Mouse (Mus musculus): ENCODE measurements around the gene Fbll1.
A peak's percentile ranks its signal among the peaks of the same experiment; 100 is the strongest.

GRCm38 (mm10) chr11:35834022-35834760 lies 35.5 kb upstream of the Fbll1 start, which contains the start of gene Rars:
- peak; percentile 42 for TF ChIP-seq CTCF (IDR thresholded peaks at IDR 0.05; ENCODE audit: low read depth, low read length)
- TF ChIP-seq POLR2A (IDR thresholded peaks at IDR 0.05; ENCODE audit: borderline replicate concordance, low read depth, low read length) = no peak

All from bone marrow macrophage, adult 2 months (primary cell).